Mouse (Mus musculus) hematopoietic stem cell, adult 5-6 weeks (primary cell): ENCODE results near the gene Lpp. TPM values are rescaled to one million over a fixed set of nuclear protein-coding genes. Genes with fewer than 3 reads are reported as not detected.
"Not testable (repeated sequence)": the region's sequence is repeated elsewhere in the genome, so short reads cannot be mapped to it uniquely, and the experiment has no call there.

Experiments used
- ATAC-seq, 2 experiments: fragments of 125-278 bp in 1 of 2; replicated peaks in 1 of 2; 2 replicates each; pipeline ENCODE4 v1.8.0; 2016 to 2017; ENCODE audit warnings: inconsistent platforms in 2 of 2, mild to moderate bottlenecking in 2 of 2, moderate number of reproducible peaks in 2 of 2, low read depth in 1 of 2, moderate TSS enrichment in 1 of 2; ENCODE audit not compliant: low FRiP score in 2 of 2, poor library complexity in 2 of 2, severe bottlenecking in 2 of 2, insufficient read depth in 1 of 2, low TSS enrichment in 1 of 2
- total RNA-seq: library from RNA; stranded (forward); fragments of 172-1452, 232-1000 nt; gene quantifications from 2 replicates; pipeline ENCODE4 v1.2.3, GENCODE M21; 2017

The Lpp gene
- total RNA-seq, 1 experiment from 2014 or later = 10.6 TPM

DNA sequence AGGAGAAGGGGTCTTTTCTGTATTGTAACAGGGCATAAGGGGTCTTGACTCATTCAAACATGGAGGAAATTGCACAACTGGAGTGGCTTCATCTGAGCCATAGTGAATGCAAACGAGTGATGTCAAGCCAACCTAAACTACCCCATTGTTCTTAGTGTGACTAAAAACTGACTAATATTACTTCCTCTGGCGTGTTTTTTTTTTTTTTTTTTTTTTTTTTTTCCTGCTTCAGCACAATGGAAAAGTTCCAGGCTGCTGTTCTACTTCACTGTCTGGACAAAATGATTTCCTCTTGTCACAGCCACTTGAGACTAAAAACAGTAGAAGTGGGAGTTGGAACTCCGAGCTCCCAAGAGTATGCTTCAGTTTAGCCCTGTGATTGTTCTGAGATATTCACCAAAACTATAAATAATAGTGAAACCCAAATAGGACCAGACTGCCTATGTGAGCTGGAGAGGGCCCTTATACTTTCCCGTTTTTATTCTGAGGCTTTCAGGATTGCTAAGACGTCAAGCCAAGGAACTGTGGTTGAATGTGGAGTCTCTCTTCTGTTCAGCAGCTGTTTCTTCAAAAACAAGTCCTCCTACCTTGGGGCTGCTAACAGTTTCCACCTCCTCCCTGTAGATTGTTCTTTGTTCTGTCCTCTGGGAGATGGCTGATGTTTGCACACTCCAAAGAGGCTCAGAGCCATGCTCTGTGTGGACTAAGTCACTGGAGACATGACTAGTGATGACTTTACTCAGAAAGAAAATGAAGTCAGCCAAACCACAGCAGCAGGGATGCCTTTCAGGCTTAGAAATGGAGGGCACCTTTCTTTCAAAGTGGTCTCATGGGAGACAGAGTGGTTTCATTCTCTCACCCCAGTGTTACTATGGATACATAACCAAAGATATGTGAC lies 617.9 kb downstream of the Lpp start:
- ATAC-seq = no peak

GRCm38 (mm10) chr16:25012938-25013337 lies 619.6 kb downstream of the Lpp start:
- ATAC-seq = no peak

DNA sequence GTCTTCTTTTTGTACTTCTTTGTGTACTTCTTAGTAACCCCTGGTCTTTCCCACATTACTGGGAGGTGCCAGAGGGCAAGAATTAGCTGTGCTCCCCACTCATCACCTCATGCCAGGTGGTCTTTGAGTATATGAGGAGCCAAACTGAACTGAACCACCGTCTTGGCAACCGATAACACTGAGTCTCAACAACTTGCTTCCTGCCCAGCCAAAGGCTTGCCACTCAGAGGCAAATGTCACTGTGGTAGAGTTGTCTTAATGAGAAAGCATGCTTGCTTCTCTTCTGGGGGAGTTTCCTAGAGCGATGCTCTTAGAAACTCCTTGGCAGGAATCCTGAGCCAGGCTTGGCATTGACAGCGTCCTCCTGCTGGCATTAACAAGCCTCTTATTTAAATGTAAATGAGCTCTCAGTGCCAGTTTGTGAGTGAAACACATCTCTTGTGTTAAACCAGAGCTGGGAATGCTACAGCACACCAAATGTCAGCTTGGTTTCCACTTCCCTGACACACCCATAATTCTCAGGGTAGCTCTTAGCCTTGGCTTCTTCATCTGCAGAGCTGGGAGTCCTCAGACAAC lies 623.0 kb downstream of the Lpp start:
- ATAC-seq = no peak

GRCm38 (mm10) chr16:25017046-25017445 lies 623.7 kb downstream of the Lpp start:
- ATAC-seq = no peak

- not testable (repeated sequence) for ATAC-seq
Measured at GRCm38 (mm10) chr16:25021743-25022359, 628.5 kb downstream of the Lpp start.

DNA sequence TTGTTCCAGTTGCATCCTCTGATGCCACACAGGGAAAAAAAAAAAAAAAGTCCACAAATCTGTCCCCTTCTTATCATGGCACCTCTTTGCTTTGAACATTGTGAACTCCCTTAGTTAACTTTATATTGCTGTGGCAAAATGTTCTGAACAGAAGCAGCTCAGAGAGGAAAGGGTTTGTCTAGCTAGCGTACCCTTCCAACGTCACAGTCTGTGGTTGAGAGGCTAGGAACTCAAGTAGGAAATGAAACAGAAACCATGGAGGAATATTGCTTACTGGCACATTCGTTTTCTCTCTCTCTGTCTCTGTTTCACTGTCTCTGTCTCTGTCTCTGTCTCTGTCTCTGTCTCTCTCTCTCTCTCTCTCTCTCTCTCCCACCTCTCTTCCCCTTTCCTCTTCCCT lies 631.3 kb downstream of the Lpp start:
- ATAC-seq = peak; percentile 53 to 59; a peak in 3 of 4 replicates

- no peak for ATAC-seq
Measured at GRCm38 (mm10) chr16:25026191-25026590, 632.9 kb downstream of the Lpp start.

- no peak for ATAC-seq
Measured at GRCm38 (mm10) chr16:25029548-25029947, 636.2 kb downstream of the Lpp start.

DNA sequence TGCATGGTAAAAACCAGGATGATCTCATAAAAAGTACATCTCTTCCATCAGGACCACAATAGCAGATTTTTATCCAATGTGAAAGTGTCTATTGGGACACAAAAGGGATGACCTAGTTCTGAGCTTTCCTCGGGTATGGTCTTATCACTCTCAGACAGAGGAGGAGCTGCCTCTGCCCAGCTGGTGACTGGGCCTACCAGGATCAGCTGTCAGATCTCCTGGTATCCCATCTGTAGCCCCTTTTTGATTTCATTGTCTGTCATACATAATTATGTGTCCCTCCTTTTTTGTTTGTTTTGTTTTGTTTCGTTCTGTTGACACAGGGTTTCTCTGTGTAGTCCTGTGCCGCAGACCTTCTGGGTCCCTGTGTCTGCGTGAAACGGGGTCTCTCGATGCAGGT lies 644.1 kb downstream of the Lpp start:
- no peak for ATAC-seq

DNA sequence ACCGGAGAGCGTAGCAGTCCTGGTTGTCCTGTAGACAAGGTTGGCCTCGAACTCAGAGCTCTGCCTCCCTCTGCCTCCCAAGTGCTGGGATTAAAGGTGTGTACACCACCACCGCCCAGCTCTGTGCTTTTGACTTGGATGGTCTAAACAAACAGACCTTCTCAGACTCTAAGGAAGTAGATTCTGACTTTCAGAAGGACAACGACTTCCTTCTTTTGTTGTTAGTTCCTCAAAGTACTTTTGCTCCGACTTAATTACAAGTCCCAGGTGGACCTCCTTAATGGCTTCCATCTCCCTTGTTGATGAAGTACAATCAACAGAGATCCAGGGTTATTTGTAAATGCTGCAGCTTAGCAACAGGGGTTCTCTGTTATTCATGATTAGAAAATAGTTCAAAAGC lies 645.2 kb downstream of the Lpp start:
- peak in 1 of 2 experiments; percentile 42; a peak in 1 of 4 replicates for ATAC-seq

GRCm38 (mm10) chr16:25039904-25040303 lies 646.6 kb downstream of the Lpp start:
- no peak for ATAC-seq

DNA sequence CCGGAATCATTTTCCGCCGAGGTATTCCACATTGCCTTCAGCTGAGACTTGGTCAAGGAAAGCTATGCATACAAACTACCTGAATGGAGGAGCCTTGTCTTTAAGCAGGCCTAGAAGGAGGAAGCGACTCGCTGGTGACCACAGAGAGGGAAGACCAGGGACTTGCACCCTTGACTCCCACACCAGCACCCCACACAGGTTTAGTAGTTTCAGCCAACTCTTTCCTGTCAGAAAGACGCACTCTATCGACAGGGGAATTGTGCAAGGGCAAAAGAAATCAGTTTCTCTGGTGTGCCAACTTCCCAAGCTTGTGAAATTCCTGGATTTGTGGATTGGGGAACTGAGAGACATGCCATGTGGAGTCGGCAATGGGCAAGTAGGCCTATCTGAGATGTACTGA lies 647.9 kb downstream of the Lpp start:
- no peak for ATAC-seq

GRCm38 (mm10) chr16:25041855-25042529 lies 648.7 kb downstream of the Lpp start:
- ATAC-seq = peak; percentile 59 to 67; a peak in 3 of 4 replicates
